Mouse (Mus musculus): ENCODE measurements at regions not wholly inside any gene's neighbourhood (a gene's known extent, or its start where the extent isn't known, plus 50 kb on each side); places are given as distances from the start of the nearest gene placed in this dataset.
A peak's percentile ranks its signal among the peaks of the same experiment; 100 is the strongest.

GRCm38 (mm10) chr5:101090415-101091026 is 245.0 kb downstream of the Gpat3 start:
- Histone ChIP-seq H3K27me3 (ENCODE audit: control insufficient read depth, insufficient read depth, low read length) (no peaks in the 10 kb centered on the region), H3K4me1 (ENCODE audit: control insufficient read depth, insufficient read depth, low read length) (peaks cover 11% of the 10 kb centered on the region; the same call in 1 of the 2 replicates), H3K4me3 (ENCODE audit: low read depth, low read length) (no peak overlapping the region), H3K4me2 (ENCODE audit: low read depth, low read length) (peak overlapping the region; percentile 9; the same call in 1 of the 2 replicates), H3K9me3 (ENCODE audit: control insufficient read depth, low read length) (no peaks in the 10 kb centered on the region), H3K9ac (replicated peaks; ENCODE audit: low read depth, low read length) (0 out of 2 replicates have a peak overlapping the region, but pooled peaks have one; percentile 5), H3K27ac (ENCODE audit: low read depth, low read length) (peak overlapping the region; percentile 74), H3K36me3 (ENCODE audit: control insufficient read depth, insufficient read depth, low read length) (no peaks in the 10 kb centered on the region)
- WGBS = 35% methylated on average over 7 of the region's 7 CpGs
- ATAC-seq (ENCODE audit: low read depth) = peak; percentile 68

- Histone ChIP-seq H3K4me3 (ENCODE audit: low read depth, low read length) (no peak overlapping the region), H3K27ac (ENCODE audit: low read depth, low read length) (no peak overlapping the region), H3K4me2 (ENCODE audit: low read depth, low read length) (no peak overlapping the region), H3K9me3 (ENCODE audit: control insufficient read depth, low read length) (no peaks in the 10 kb centered on the region), H3K4me1 (ENCODE audit: control insufficient read depth, insufficient read depth, low read length) (peaks cover 8% of the 10 kb centered on the region; the same call in 1 of the 2 replicates), H3K9ac (replicated peaks; ENCODE audit: low read depth, low read length) (no peak overlapping the region), H3K27me3 (ENCODE audit: control insufficient read depth, insufficient read depth, low read length) (no peaks in the 10 kb centered on the region), H3K36me3 (ENCODE audit: control insufficient read depth, insufficient read depth, low read length) (no peaks in the 10 kb centered on the region)
- no peak for ATAC-seq (ENCODE audit: low read depth)
- WGBS = 82% methylated on average over 3 of the region's 3 CpGs
Measured at GRCm38 (mm10) chr5:101085199-101085598, 239.7 kb downstream of the Gpat3 start.

GRCm38 (mm10) chr5:101082611-101083010 is 237.1 kb downstream of the Gpat3 start:
- Histone ChIP-seq H3K9me3 (ENCODE audit: control insufficient read depth, low read length) (no peaks in the 10 kb centered on the region), H3K27me3 (ENCODE audit: control insufficient read depth, insufficient read depth, low read length) (no peaks in the 10 kb centered on the region), H3K36me3 (ENCODE audit: control insufficient read depth, insufficient read depth, low read length) (no peaks in the 10 kb centered on the region), H3K27ac (ENCODE audit: low read depth, low read length) (no peak overlapping the region), H3K9ac (replicated peaks; ENCODE audit: low read depth, low read length) (no peak overlapping the region), H3K4me3 (ENCODE audit: low read depth, low read length) (no peak overlapping the region), H3K4me1 (ENCODE audit: control insufficient read depth, insufficient read depth, low read length) (peaks cover 8% of the 10 kb centered on the region; the same call in 1 of the 2 replicates), H3K4me2 (ENCODE audit: low read depth, low read length) (peak overlapping the region; percentile 20; the same call in 1 of the 2 replicates)
- 39% methylated on average over 20 of the region's 20 CpGs for whole genome bisulfite sequencing
- ATAC-seq (ENCODE audit: low read depth) = peak; percentile 83

- Histone ChIP-seq H3K27ac (ENCODE audit: low read depth, low read length) (no peak overlapping the region), H3K27me3 (ENCODE audit: control insufficient read depth, insufficient read depth, low read length) (no peaks in the 10 kb centered on the region), H3K4me3 (ENCODE audit: low read depth, low read length) (no peak overlapping the region), H3K9me3 (ENCODE audit: control insufficient read depth, low read length) (no peaks in the 10 kb centered on the region), H3K4me2 (ENCODE audit: low read depth, low read length) (no peak overlapping the region), H3K4me1 (ENCODE audit: control insufficient read depth, insufficient read depth, low read length) (no peaks in the 10 kb centered on the region), H3K9ac (replicated peaks; ENCODE audit: low read depth, low read length) (no peak overlapping the region), H3K36me3 (ENCODE audit: control insufficient read depth, insufficient read depth, low read length) (no peaks in the 10 kb centered on the region)
- ATAC-seq (ENCODE audit: low read depth) = no peak
- 82% methylated on average over 3 of the region's 3 CpGs for WGBS
Measured at GRCm38 (mm10) chr5:101064308-101064707, 218.8 kb downstream of the Gpat3 start.

GRCm38 (mm10) chr5:101063254-101063653 is 217.7 kb downstream of the Gpat3 start:
- Histone ChIP-seq H3K4me3 (ENCODE audit: low read depth, low read length) (no peak overlapping the region), H3K27me3 (ENCODE audit: control insufficient read depth, insufficient read depth, low read length) (no peaks in the 10 kb centered on the region), H3K4me2 (ENCODE audit: low read depth, low read length) (no peak overlapping the region), H3K27ac (ENCODE audit: low read depth, low read length) (no peak overlapping the region), H3K4me1 (ENCODE audit: control insufficient read depth, insufficient read depth, low read length) (no peaks in the 10 kb centered on the region), H3K9ac (replicated peaks; ENCODE audit: low read depth, low read length) (no peak overlapping the region), H3K9me3 (ENCODE audit: control insufficient read depth, low read length) (no peaks in the 10 kb centered on the region), H3K36me3 (ENCODE audit: control insufficient read depth, insufficient read depth, low read length) (no peaks in the 10 kb centered on the region)
- WGBS = 91% methylated on average over 4 of the region's 4 CpGs
- no peak for ATAC-seq (ENCODE audit: low read depth)

- H3K9ac ChIP-seq (replicated peaks; ENCODE audit: low read depth, low read length) = no peak overlapping the region
Measured at GRCm38 (mm10) chr5:101051591-101051990, 206.1 kb downstream of the Gpat3 start.

GRCm38 (mm10) chr5:101040488-101040887 is 195.0 kb downstream of the Gpat3 start:
- Histone ChIP-seq H3K27me3 (ENCODE audit: control insufficient read depth, insufficient read depth, low read length) (no peaks in the 10 kb centered on the region), H3K4me2 (ENCODE audit: low read depth, low read length) (no peak overlapping the region), H3K9me3 (ENCODE audit: control insufficient read depth, low read length) (no peaks in the 10 kb centered on the region), H3K9ac (replicated peaks; ENCODE audit: low read depth, low read length) (no peak overlapping the region), H3K4me3 (ENCODE audit: low read depth, low read length) (no peak overlapping the region), H3K27ac (ENCODE audit: low read depth, low read length) (no peak overlapping the region), H3K4me1 (ENCODE audit: control insufficient read depth, insufficient read depth, low read length) (no peaks in the 10 kb centered on the region), H3K36me3 (ENCODE audit: control insufficient read depth, insufficient read depth, low read length) (no peaks in the 10 kb centered on the region)
- whole genome bisulfite sequencing = 88% methylated on average over 9 of the region's 9 CpGs
- ATAC-seq (ENCODE audit: low read depth) = no peak

More at GRCm38 (mm10) chr5:101051591-101051990, 206.1 kb downstream of the Gpat3 start:
- Histone ChIP-seq H3K27me3 (ENCODE audit: control insufficient read depth, insufficient read depth, low read length) (no peaks in the 10 kb centered on the region), H3K36me3 (ENCODE audit: control insufficient read depth, insufficient read depth, low read length) (no peaks in the 10 kb centered on the region), H3K4me3 (ENCODE audit: low read depth, low read length) (no peak overlapping the region), H3K4me1 (ENCODE audit: control insufficient read depth, insufficient read depth, low read length) (no peaks in the 10 kb centered on the region), H3K9me3 (ENCODE audit: control insufficient read depth, low read length) (no peaks in the 10 kb centered on the region), H3K27ac (ENCODE audit: low read depth, low read length) (no peak overlapping the region), H3K4me2 (ENCODE audit: low read depth, low read length) (no peak overlapping the region)
- WGBS = 75% methylated on average over 7 of the region's 7 CpGs
- no peak for ATAC-seq (ENCODE audit: low read depth)

- H3K9ac ChIP-seq (replicated peaks; ENCODE audit: low read depth, low read length) = no peak overlapping the region
- 64% methylated on average over 16 of the region's 16 CpGs for WGBS
- H3K4me3 ChIP-seq (ENCODE audit: low read depth, low read length) = no peak overlapping the region
- no peak for ATAC-seq (ENCODE audit: low read depth)
- H3K27me3 ChIP-seq (ENCODE audit: control insufficient read depth, insufficient read depth, low read length) = no peaks in the 10 kb centered on the region
- H3K4me2 ChIP-seq (ENCODE audit: low read depth, low read length) = no peak overlapping the region
- H3K36me3 ChIP-seq (ENCODE audit: control insufficient read depth, insufficient read depth, low read length) = no peaks in the 10 kb centered on the region
- H3K27ac ChIP-seq (ENCODE audit: low read depth, low read length) = peak overlapping the region; percentile 44
- H3K4me1 ChIP-seq (ENCODE audit: control insufficient read depth, insufficient read depth, low read length) = peaks cover 6% of the 10 kb centered on the region; the same call in 1 of the 2 replicates
- H3K9me3 ChIP-seq (ENCODE audit: control insufficient read depth, low read length) = no peaks in the 10 kb centered on the region
Measured at GRCm38 (mm10) chr5:101032968-101033367, 187.5 kb downstream of the Gpat3 start.

- Histone ChIP-seq H3K4me2 (ENCODE audit: low read depth, low read length) (no peak overlapping the region), H3K9me3 (ENCODE audit: control insufficient read depth, low read length) (no peaks in the 10 kb centered on the region), H3K36me3 (ENCODE audit: control insufficient read depth, insufficient read depth, low read length) (no peaks in the 10 kb centered on the region), H3K4me3 (ENCODE audit: low read depth, low read length) (no peak overlapping the region), H3K27me3 (ENCODE audit: control insufficient read depth, insufficient read depth, low read length) (no peaks in the 10 kb centered on the region), H3K9ac (replicated peaks; ENCODE audit: low read depth, low read length) (no peak overlapping the region), H3K27ac (ENCODE audit: low read depth, low read length) (0 out of 2 replicates have a peak overlapping the region, but pooled peaks have one; percentile 29), H3K4me1 (ENCODE audit: control insufficient read depth, insufficient read depth, low read length) (peaks cover 6% of the 10 kb centered on the region; the same call in 1 of the 2 replicates)
- ATAC-seq (ENCODE audit: low read depth) = 0 out of 2 replicates have a peak, but pooled peaks have one; percentile 54
- 36% methylated on average over 12 of the region's 12 CpGs for WGBS
Measured at GRCm38 (mm10) chr5:101032147-101032900, 186.8 kb downstream of the Gpat3 start.

All from neural tube, embryonic 14.5 days (tissue).